Mouse (Mus musculus) kidney, adult 11 months (tissue): ENCODE results near the gene Rpl9-ps6.

ENCODE experiments used
- DNase-seq: peaks from one replicate; pipeline ENCODE4 v3.0.0; 2022

The Rpl9-ps6 gene

GRCm38 (mm10) chr19:32466478-32466877 is at the start of gene Rpl9-ps6:
Gene Rpl9-ps6 (minus strand): TSS chr19:32466578.
- no peak for DNase-seq

GRCm38 (mm10) chr19:32512518-32512917 is 46.1 kb upstream of the Rpl9-ps6 start:
- no peak for DNase-seq

GRCm38 (mm10) chr19:32510962-32511361 is 44.6 kb upstream of the Rpl9-ps6 start:
- DNase-seq: no peak

GRCm38 (mm10) chr19:32510267-32510666 is 43.9 kb upstream of the Rpl9-ps6 start:
- DNase-seq: peak; percentile 60

GRCm38 (mm10) chr19:32507526-32507925 is 41.1 kb upstream of the Rpl9-ps6 start:
- no peak for DNase-seq

- no peak for DNase-seq
Observed at GRCm38 (mm10) chr19:32507100-32507499, 40.7 kb upstream of the Rpl9-ps6 start.

GRCm38 (mm10) chr19:32506514-32506913 is 40.1 kb upstream of the Rpl9-ps6 start:
- DNase-seq: no peak

GRCm38 (mm10) chr19:32506081-32506480 is 39.7 kb upstream of the Rpl9-ps6 start:
- no peak for DNase-seq

GRCm38 (mm10) chr19:32501414-32501813 is 35.0 kb upstream of the Rpl9-ps6 start:
- no peak for DNase-seq

- peak; percentile 87 for DNase-seq
Observed at GRCm38 (mm10) chr19:32498002-32498401, 31.6 kb upstream of the Rpl9-ps6 start.

- no peak for DNase-seq
Observed at GRCm38 (mm10) chr19:32497411-32497810, 31.0 kb upstream of the Rpl9-ps6 start.

- DNase-seq: no peak
Observed at GRCm38 (mm10) chr19:32495034-32495433, 28.7 kb upstream of the Rpl9-ps6 start.

GRCm38 (mm10) chr19:32494611-32495010 is 28.2 kb upstream of the Rpl9-ps6 start:
- DNase-seq: peak; percentile 76

GRCm38 (mm10) chr19:32493471-32493870 is 27.1 kb upstream of the Rpl9-ps6 start:
- no peak for DNase-seq

- DNase-seq: no peak
Observed at GRCm38 (mm10) chr19:32492981-32493380, 26.6 kb upstream of the Rpl9-ps6 start.

GRCm38 (mm10) chr19:32492339-32492738 is 26.0 kb upstream of the Rpl9-ps6 start:
- DNase-seq: no peak

- DNase-seq: no peak
Observed at GRCm38 (mm10) chr19:32490976-32491375, 24.6 kb upstream of the Rpl9-ps6 start.

GRCm38 (mm10) chr19:32489166-32489895 is 23.0 kb upstream of the Rpl9-ps6 start:
- DNase-seq: no peak

GRCm38 (mm10) chr19:32487595-32488255 is 21.3 kb upstream of the Rpl9-ps6 start:
- no peak for DNase-seq

- peak; percentile 78 for DNase-seq
Observed at GRCm38 (mm10) chr19:32486106-32486724, 19.8 kb upstream of the Rpl9-ps6 start.

- DNase-seq: peak; percentile 64
Observed at GRCm38 (mm10) chr19:32485681-32486105, 19.3 kb upstream of the Rpl9-ps6 start, which contains the start of gene Minpp1. Gene Minpp1 (plus strand): TSS chr19:32485769.

- DNase-seq: no peak
Observed at GRCm38 (mm10) chr19:32484941-32485660, 18.7 kb upstream of the Rpl9-ps6 start.

GRCm38 (mm10) chr19:32481511-32481910 is 15.1 kb upstream of the Rpl9-ps6 start:
- no peak for DNase-seq
